Mouse (Mus musculus) liver, embryonic 15.5 days (tissue): ENCODE data around the gene Slc7a8. TPM values are rescaled to one million over a fixed set of nuclear protein-coding genes. Genes with fewer than 3 reads are reported as not detected.

Experiments
- ATAC-seq: fragments of 200-750 bp; cut with Nextera tagmentation; 2 replicates; pipeline ENCODE4 v1.8.0; 2017; ENCODE audit warnings: moderate number of reproducible peaks, mild to moderate bottlenecking, moderate library complexity; ENCODE audit not compliant: insufficient read depth
- H3K27ac ChIP-seq: fragments of 300-500 bp; sonication (generic); replicated peaks from 2 replicates; pipeline ENCODE4 v1.5.1; 2015; ENCODE audit warnings: mild to moderate bottlenecking, inconsistent platforms
- H3K27me3 ChIP-seq: fragments of 300-500 bp; sonication (generic); 2 replicates; pipeline ENCODE4 v1.6.1; 2015; ENCODE audit warnings: mild to moderate bottlenecking, inconsistent platforms
- H3K36me3 ChIP-seq: fragments of 300-500 bp; sonication (generic); replicated peaks from 2 replicates; pipeline ENCODE4 v1.6.1; 2015; ENCODE audit warnings: moderate library complexity, mild to moderate bottlenecking, inconsistent platforms
- H3K4me1 ChIP-seq: fragments of 300-500 bp; sonication (generic); replicated peaks from 2 replicates; pipeline ENCODE4 v1.6.1; 2015; ENCODE audit warnings: inconsistent platforms
- H3K4me2 ChIP-seq: fragments of 300-500 bp; sonication (generic); 2 replicates; pipeline ENCODE4 v1.6.1; 2015; ENCODE audit warnings: moderate library complexity, mild to moderate bottlenecking, inconsistent platforms
- H3K4me3 ChIP-seq: fragments of 300-500 bp; sonication (generic); replicated peaks from 2 replicates; pipeline ENCODE4 v1.5.1; 2015; ENCODE audit warnings: mild to moderate bottlenecking, inconsistent platforms
- H3K9ac ChIP-seq: fragments of 300-500 bp; sonication (generic); 2 replicates; pipeline ENCODE4 v1.6.1; 2015; ENCODE audit warnings: moderate library complexity, mild to moderate bottlenecking, inconsistent platforms
- H3K9me3 ChIP-seq: fragments of 300-500 bp; sonication (generic); replicated peaks from 2 replicates; pipeline ENCODE4 v1.6.1; 2016; ENCODE audit warnings: inconsistent platforms
- WGBS: fragments of 180-500 bp; shearing (Covaris S2); methylation state at CpG from one replicate; pipeline ENCODE4 v1.1.7; 2015; ENCODE audit warnings: mixed read lengths; ENCODE audit not compliant: insufficient replicate concordance; 5-methylcytosine and 5-hydroxymethylcytosine counted together
- polyA plus RNA-seq: library from polyadenylated mRNA; unstranded; fragments of >200 nt; fragmentation: Nextera tagmentation; extraction: Ambion mirVana; gene quantifications from 2 replicates; pipeline ENCODE4 v1.2.1, GENCODE M21; 2015

The Slc7a8 gene
- polyA plus RNA-seq, 1 experiment from 2014 or later: 3.0 TPM

GRCm38 (mm10) chr14:54796760-54797159 is 15.0 kb upstream of the Slc7a8 start:
- WGBS: 78% methylated on average over 15 of the region's 15 CpGs

GRCm38 (mm10) chr14:54795901-54796300 is 14.2 kb upstream of the Slc7a8 start:
- no peak overlapping the region for H3K9ac ChIP-seq
- no peak overlapping the region for H3K4me3 ChIP-seq
- H3K27me3 ChIP-seq: no peaks in the 10 kb centered on the region
- no peaks in the 10 kb centered on the region for H3K4me1 ChIP-seq
- ATAC-seq: no peak
- H3K27ac ChIP-seq: no peak overlapping the region
- no peaks in the 10 kb centered on the region for H3K36me3 ChIP-seq
- H3K4me2 ChIP-seq: no peak overlapping the region
- WGBS: 56% methylated on average over 1 of the region's 1 CpGs
- no peaks in the 10 kb centered on the region for H3K9me3 ChIP-seq

More at GRCm38 (mm10) chr14:54796760-54797159, 15.0 kb upstream of the Slc7a8 start:
- Histone ChIP-seq H3K4me3 (no peak overlapping the region), H3K27me3 (no peaks in the 10 kb centered on the region), H3K9ac (no peak overlapping the region), H3K36me3 (no peaks in the 10 kb centered on the region), H3K4me2 (no peak overlapping the region), H3K9me3 (no peaks in the 10 kb centered on the region), H3K27ac (no peak overlapping the region), H3K4me1 (no peaks in the 10 kb centered on the region)
- ATAC-seq: no peak

- Histone ChIP-seq H3K4me3 (no peak overlapping the region), H3K4me1 (no peaks in the 10 kb centered on the region), H3K27me3 (no peaks in the 10 kb centered on the region), H3K27ac (no peak overlapping the region), H3K4me2 (no peak overlapping the region), H3K9me3 (no peaks in the 10 kb centered on the region), H3K36me3 (no peaks in the 10 kb centered on the region), H3K9ac (no peak overlapping the region)
- 51% methylated on average over 8 of the region's 8 CpGs for WGBS
- ATAC-seq: no peak
These were observed 12.4 kb upstream of the Slc7a8 start for GRCm38 (mm10) chr14:54793894-54794830.

GRCm38 (mm10) chr14:54793351-54793750 is 11.6 kb upstream of the Slc7a8 start:
- H3K27me3 ChIP-seq: no peaks in the 10 kb centered on the region
- no peak overlapping the region for H3K27ac ChIP-seq
- H3K4me3 ChIP-seq: no peak overlapping the region
- no peaks in the 10 kb centered on the region; the same call in 1 of the 2 replicates for H3K4me1 ChIP-seq
- no peak overlapping the region for H3K9ac ChIP-seq
- no peak for ATAC-seq
- H3K36me3 ChIP-seq: no peaks in the 10 kb centered on the region
- no peak overlapping the region for H3K4me2 ChIP-seq
- 19% methylated on average over 1 of the region's 1 CpGs for WGBS
- H3K9me3 ChIP-seq: no peaks in the 10 kb centered on the region

GRCm38 (mm10) chr14:54792166-54792565 is 10.4 kb upstream of the Slc7a8 start:
- Histone ChIP-seq H3K9me3 (no peaks in the 10 kb centered on the region), H3K4me1 (peaks cover 6% of the 10 kb centered on the region; the same call in 1 of the 2 replicates), H3K27me3 (no peaks in the 10 kb centered on the region), H3K27ac (no peak overlapping the region), H3K9ac (no peak overlapping the region), H3K4me3 (no peak overlapping the region), H3K36me3 (no peaks in the 10 kb centered on the region), H3K4me2 (no peak overlapping the region)
- ATAC-seq: no peak
- WGBS: 48% methylated on average over 6 of the region's 6 CpGs

- peaks cover 6% of the 10 kb centered on the region; the same call in 1 of the 2 replicates for H3K4me1 ChIP-seq
- no peak overlapping the region for H3K4me3 ChIP-seq
- peaks cover 13% of the 10 kb centered on the region for H3K27me3 ChIP-seq
- WGBS: 19% methylated on average over 5 of the region's 5 CpGs
- H3K27ac ChIP-seq: no peak overlapping the region
- H3K9me3 ChIP-seq: no peaks in the 10 kb centered on the region
- no peak overlapping the region for H3K9ac ChIP-seq
- H3K36me3 ChIP-seq: no peaks in the 10 kb centered on the region
- ATAC-seq: no peak
- no peak overlapping the region for H3K4me2 ChIP-seq
These were observed 6.5 kb upstream of the Slc7a8 start for GRCm38 (mm10) chr14:54788231-54788630.

- no peak for ATAC-seq
- Histone ChIP-seq H3K4me3 (no peak overlapping the region), H3K36me3 (no peaks in the 10 kb centered on the region), H3K4me1 (peaks cover 6% of the 10 kb centered on the region; the same call in 1 of the 2 replicates), H3K9ac (no peak overlapping the region), H3K27me3 (peaks cover 24% of the 10 kb centered on the region), H3K27ac (no peak overlapping the region), H3K9me3 (no peaks in the 10 kb centered on the region), H3K4me2 (no peak overlapping the region)
- 55% methylated on average over 4 of the region's 4 CpGs for WGBS
These were observed 5.5 kb upstream of the Slc7a8 start for GRCm38 (mm10) chr14:54787226-54787625.

- Histone ChIP-seq H3K36me3 (no peaks in the 10 kb centered on the region), H3K27me3 (peaks cover 31% of the 10 kb centered on the region), H3K27ac (no peak overlapping the region), H3K4me3 (no peak overlapping the region), H3K9ac (no peak overlapping the region), H3K4me1 (peaks cover 6% of the 10 kb centered on the region), H3K9me3 (no peaks in the 10 kb centered on the region), H3K4me2 (no peak overlapping the region)
- WGBS: 75% methylated on average over 10 of the region's 10 CpGs
- no peak for ATAC-seq
These were observed 4.7 kb upstream of the Slc7a8 start for GRCm38 (mm10) chr14:54786489-54786888.

GRCm38 (mm10) chr14:54785898-54786297 is 4.2 kb upstream of the Slc7a8 start:
- Histone ChIP-seq H3K27me3 (peaks cover 37% of the 10 kb centered on the region), H3K4me2 (no peak overlapping the region), H3K4me1 (peaks cover 8% of the 10 kb centered on the region), H3K9ac (no peak overlapping the region), H3K36me3 (no peaks in the 10 kb centered on the region), H3K4me3 (no peak overlapping the region), H3K9me3 (no peaks in the 10 kb centered on the region), H3K27ac (no peak overlapping the region)
- ATAC-seq: no peak
- 46% methylated on average over 4 of the region's 4 CpGs for WGBS

GRCm38 (mm10) chr14:54782971-54783370 is 1.2 kb upstream of the Slc7a8 start:
- WGBS: 62% methylated on average over 6 of the region's 6 CpGs
- Histone ChIP-seq H3K4me1 (peaks cover 8% of the 10 kb centered on the region; the same call in 1 of the 2 replicates), H3K27me3 (peaks cover 61% of the 10 kb centered on the region), H3K4me2 (no peak overlapping the region), H3K4me3 (no peak overlapping the region), H3K36me3 (no peaks in the 10 kb centered on the region), H3K9ac (no peak overlapping the region), H3K27ac (no peak overlapping the region), H3K9me3 (no peaks in the 10 kb centered on the region)
- ATAC-seq: no peak

GRCm38 (mm10) chr14:54780836-54781609 is 723 bp downstream of the Slc7a8 start:
- H3K4me1 ChIP-seq: peaks cover 5% of the 10 kb centered on the region; the same call in 1 of the 2 replicates
- H3K27me3 ChIP-seq: peaks cover 61% of the 10 kb centered on the region
- H3K27ac ChIP-seq: no peak overlapping the region
- peak overlapping the region; percentile 51 for H3K4me3 ChIP-seq
- H3K36me3 ChIP-seq: no peaks in the 10 kb centered on the region
- H3K9me3 ChIP-seq: no peaks in the 10 kb centered on the region
- no peak overlapping the region for H3K9ac ChIP-seq
- H3K4me2 ChIP-seq: peak overlapping the region; percentile 73
- WGBS: 4% methylated on average over 35 of the region's 35 CpGs
- ATAC-seq: no peak
